Mouse (Mus musculus): ENCODE measurements around the gene Sp2. TPM values are rescaled to one million over a fixed set of nuclear protein-coding genes. Genes with fewer than 3 reads are reported as not detected.

Gene Sp2
- polyA plus RNA-seq, 1 experiment from 2014 or later = 5.8 TPM

GRCm38 (mm10) chr11:97018583-97019344, 36.0 kb upstream of the Sp2 start:
- Histone ChIP-seq H3K9ac (ENCODE audit: low read length) (peak overlapping the region; percentile 61), H3K36me3 (ENCODE audit: control insufficient read depth, insufficient read depth, low read length) (no peaks in the 10 kb centered on the region)

GRCm38 (mm10) chr11:97017696-97018582, 35.2 kb upstream of the Sp2 start:
- Histone ChIP-seq H3K36me3 (ENCODE audit: control insufficient read depth, insufficient read depth, low read length) (no peaks in the 10 kb centered on the region), H3K4me1 (replicated peaks; ENCODE audit: control insufficient read depth, insufficient read depth) (peaks cover 2% of the 10 kb centered on the region; the same call in 1 of the 2 replicates), H3K27ac (replicated peaks) (no peak overlapping the region; the same call in 1 of the 2 replicates), H3K9me3 (ENCODE audit: control insufficient read depth, low read length) (no peaks in the 10 kb centered on the region), H3K4me3 (ENCODE audit: low read depth, low read length) (peak overlapping the region; percentile 45), H3K27me3 (ENCODE audit: control insufficient read depth, insufficient read depth, low read length) (peaks cover 5% of the 10 kb centered on the region; the same call in 1 of the 2 replicates), H3K9ac (ENCODE audit: low read length) (peak overlapping the region; percentile 61; the same call in 1 of the 2 replicates), H3K4me2 (replicated peaks; ENCODE audit: low read depth) (peak overlapping the region; percentile 57)
- no peak for DNase-seq (ENCODE audit: low spot score)
- ATAC-seq (ENCODE audit: low FRiP score, low TSS enrichment) = no peak
- 3% methylated on average over 36 of the region's 36 CpGs for WGBS
- TF ChIP-seq EP300 (optimal IDR thresholded peaks at IDR 0.05) = no peak
- no peak for TF ChIP-seq CTCF (IDR thresholded peaks at IDR 0.05; ENCODE audit: low read depth)

More at GRCm38 (mm10) chr11:97018583-97019344, 36.0 kb upstream of the Sp2 start:
- H3K27me3 ChIP-seq (ENCODE audit: control insufficient read depth, insufficient read depth, low read length) = peaks cover 5% of the 10 kb centered on the region; the same call in 1 of the 2 replicates
- H3K4me3 ChIP-seq (ENCODE audit: low read depth, low read length) = peak overlapping the region; percentile 45
- under 1% methylated on average over 54 of the region's 68 CpGs for WGBS
- peak; percentile 15; the same call in 1 of the 2 replicates for ATAC-seq (ENCODE audit: low FRiP score, low TSS enrichment)
- TF ChIP-seq CTCF (IDR thresholded peaks at IDR 0.05; ENCODE audit: low read depth) (no peak), EP300 (optimal IDR thresholded peaks at IDR 0.05) (no peak)
- 0 out of 2 replicates have a peak, but pooled peaks cover 2% of the 10 kb centered on the region for H3K4me1 ChIP-seq (replicated peaks; ENCODE audit: control insufficient read depth, insufficient read depth)
- peak overlapping the region; percentile 57 for H3K4me2 ChIP-seq (replicated peaks; ENCODE audit: low read depth)
- DNase-seq (ENCODE audit: low spot score) = peak; percentile 54
- peak overlapping the region; percentile 86 for H3K27ac ChIP-seq (replicated peaks)
- H3K9me3 ChIP-seq (ENCODE audit: control insufficient read depth, low read length) = no peaks in the 10 kb centered on the region

GRCm38 (mm10) chr11:97013121-97013670, 30.4 kb upstream of the Sp2 start, which contains the start of gene Sp6:
Gene Sp6 (plus strand): TSS chr11:97013394.
- peaks cover 3% of the 10 kb centered on the region; the same call in 1 of the 2 replicates for H3K27me3 ChIP-seq (ENCODE audit: control insufficient read depth, insufficient read depth, low read length)
- DNase-seq (ENCODE audit: low spot score) = no peak
- no peaks in the 10 kb centered on the region for H3K36me3 ChIP-seq (ENCODE audit: control insufficient read depth, insufficient read depth, low read length)
- no peak within 1 kb of the TSS for H3K4me3 ChIP-seq (ENCODE audit: low read depth, low read length)
- no peaks in the 10 kb centered on the region; the same call in 1 of the 2 replicates for H3K4me1 ChIP-seq (replicated peaks; ENCODE audit: control insufficient read depth, insufficient read depth)
- H3K9ac ChIP-seq (ENCODE audit: low read length) = no peak within 1 kb of the TSS
- H3K4me2 ChIP-seq (replicated peaks; ENCODE audit: low read depth) = no peak within 1 kb of the TSS
- TF ChIP-seq EP300 (optimal IDR thresholded peaks at IDR 0.05) (no peak), CTCF (IDR thresholded peaks at IDR 0.05; ENCODE audit: low read depth) (no peak)
- 27% methylated on average over 8 of the region's 8 CpGs for whole genome bisulfite sequencing
- no peaks in the 10 kb centered on the region for H3K9me3 ChIP-seq (ENCODE audit: control insufficient read depth, low read length)
- ATAC-seq (ENCODE audit: low FRiP score, low TSS enrichment) = no peak
- no peak within 1 kb of the TSS for H3K27ac ChIP-seq (replicated peaks)

- Histone ChIP-seq H3K4me3 (ENCODE audit: low read depth, low read length) (no peak overlapping the region), H3K4me1 (replicated peaks; ENCODE audit: control insufficient read depth, insufficient read depth) (no peaks in the 10 kb centered on the region; the same call in 1 of the 2 replicates), H3K27me3 (ENCODE audit: control insufficient read depth, insufficient read depth, low read length) (no peaks in the 10 kb centered on the region), H3K4me2 (replicated peaks; ENCODE audit: low read depth) (no peak overlapping the region), H3K9me3 (ENCODE audit: control insufficient read depth, low read length) (no peaks in the 10 kb centered on the region), H3K27ac (replicated peaks) (no peak overlapping the region), H3K9ac (ENCODE audit: low read length) (no peak overlapping the region), H3K36me3 (ENCODE audit: control insufficient read depth, insufficient read depth, low read length) (no peaks in the 10 kb centered on the region)
- no peak for DNase-seq (ENCODE audit: low spot score)
- 53% methylated on average over 8 of the region's 8 CpGs for WGBS
- TF ChIP-seq EP300 (optimal IDR thresholded peaks at IDR 0.05) (no peak), CTCF (IDR thresholded peaks at IDR 0.05; ENCODE audit: low read depth) (no peak)
- ATAC-seq (ENCODE audit: low FRiP score, low TSS enrichment) = no peak
Measured at GRCm38 (mm10) chr11:97009198-97009790, 26.5 kb upstream of the Sp2 start.

GRCm38 (mm10) chr11:97007093-97007794, 24.5 kb upstream of the Sp2 start:
- Histone ChIP-seq H3K36me3 (ENCODE audit: control insufficient read depth, insufficient read depth, low read length) (no peaks in the 10 kb centered on the region), H3K27ac (replicated peaks) (no peak overlapping the region), H3K4me3 (ENCODE audit: low read depth, low read length) (no peak overlapping the region), H3K4me1 (replicated peaks; ENCODE audit: control insufficient read depth, insufficient read depth) (no peaks in the 10 kb centered on the region), H3K4me2 (replicated peaks; ENCODE audit: low read depth) (no peak overlapping the region), H3K27me3 (ENCODE audit: control insufficient read depth, insufficient read depth, low read length) (no peaks in the 10 kb centered on the region), H3K9ac (ENCODE audit: low read length) (no peak overlapping the region), H3K9me3 (ENCODE audit: control insufficient read depth, low read length) (no peaks in the 10 kb centered on the region)
- 54% methylated on average over 9 of the region's 9 CpGs for WGBS
- ATAC-seq (ENCODE audit: low FRiP score, low TSS enrichment) = no peak
- no peak for DNase-seq (ENCODE audit: low spot score)
- TF ChIP-seq CTCF (IDR thresholded peaks at IDR 0.05; ENCODE audit: low read depth) (no peak), EP300 (optimal IDR thresholded peaks at IDR 0.05) (no peak)

Measured in stomach, postnatal 0 days (tissue).